Mouse (Mus musculus) forebrain, embryonic 14.5 days (tissue): Measurements from ENCODE around the gene Rplp0. TPM values are rescaled to one million over a fixed set of nuclear protein-coding genes. Genes with fewer than 3 reads are reported as not detected.
"Not testable (repeated sequence)": the region's sequence is repeated elsewhere in the genome, so short reads cannot be mapped to it uniquely, and the experiment has no call there.

Experiments
- ATAC-seq: fragments of 200-750 bp; cut with Nextera tagmentation; 2 replicates; pipeline ENCODE4 v1.8.0; 2017; ENCODE audit warnings: mild to moderate bottlenecking, moderate library complexity
- DNase-seq: peaks from one replicate; pipeline ENCODE4 v3.0.0-alpha.2; 2015; ENCODE audit warnings: low spot score
- H3K27ac ChIP-seq: fragments of 300-500 bp; sonication (generic); 2 replicates; pipeline ENCODE4 v1.5.1; 2014; ENCODE audit warnings: low read depth, mild to moderate bottlenecking, control low read depth, low read length, moderate library complexity
- H3K27me3 ChIP-seq: fragments of 300-500 bp; sonication (generic); replicated peaks from 2 replicates; pipeline ENCODE4 v1.6.1; 2014; ENCODE audit warnings: low read length, control low read depth, mixed read lengths; ENCODE audit not compliant: control insufficient read depth, insufficient read depth
- H3K36me3 ChIP-seq: fragments of 300-500 bp; sonication (generic); 2 replicates; pipeline ENCODE4 v1.6.1; 2014; ENCODE audit warnings: low read length, control low read depth; ENCODE audit not compliant: control insufficient read depth, insufficient read depth
- H3K4me1 ChIP-seq: fragments of 300-500 bp; sonication (generic); 2 replicates; pipeline ENCODE4 v1.6.1; 2014; ENCODE audit warnings: antibody characterized with exemption, low read length, control low read depth; ENCODE audit not compliant: control insufficient read depth, insufficient read depth
- H3K4me2 ChIP-seq: fragments of 300-500 bp; sonication (generic); 2 replicates; pipeline ENCODE4 v1.6.1; 2014; ENCODE audit warnings: mild to moderate bottlenecking, control low read depth, low read length
- H3K4me3 ChIP-seq: fragments of 300-500 bp; sonication (generic); 2 replicates; pipeline ENCODE4 v1.5.1; 2014; ENCODE audit warnings: low read depth, low read length, control low read depth
- H3K9ac ChIP-seq: fragments of 300-500 bp; sonication (generic); 2 replicates; pipeline ENCODE4 v1.6.1; 2014; ENCODE audit warnings: mild to moderate bottlenecking, low read length, control low read depth, moderate library complexity
- H3K9me3 ChIP-seq: fragments of 300-500 bp; sonication (generic); replicated peaks from 2 replicates; pipeline ENCODE4 v1.6.1; 2016; ENCODE audit warnings: low read length, control low read depth, mixed read lengths; ENCODE audit not compliant: control insufficient read depth
- WGBS: fragments of 180-500 bp; shearing (Covaris S2); extraction: QIAGEN DNeasy Blood & Tissue Kit; methylation state at CpG from one replicate; pipeline ENCODE4 v1.1.7; 2014; 5-methylcytosine and 5-hydroxymethylcytosine counted together
- polyA plus RNA-seq: library from polyadenylated mRNA; unstranded; fragments of >200 nt; fragmentation: Nextera tagmentation; extraction: Ambion mirVana; gene quantifications from 2 replicates; pipeline ENCODE4 v1.2.1, GENCODE M21; 2014

Rplp0 gene
- polyA plus RNA-seq, 1 experiment from 2014 or later: 1,434 TPM

DNA sequence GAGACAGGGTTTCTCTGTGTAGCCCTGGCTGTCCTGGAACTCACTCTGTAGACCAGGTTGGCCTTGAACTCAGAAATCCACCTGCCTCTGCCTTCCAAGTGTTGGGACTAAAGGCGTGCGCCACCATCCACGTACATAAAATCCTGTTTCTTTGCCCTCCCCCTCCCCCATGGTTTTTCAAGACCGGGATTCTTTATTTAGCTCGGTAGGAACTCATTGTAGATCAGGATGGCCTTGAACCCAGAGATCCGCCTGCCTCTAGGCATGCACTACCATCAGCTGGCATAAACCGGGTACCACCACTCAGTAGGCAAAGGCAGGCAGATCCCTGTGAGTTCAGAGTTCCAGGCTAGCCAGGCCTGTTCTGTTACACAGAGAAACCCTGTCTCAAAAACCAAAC is 42.4 kb upstream of the Rplp0 start:
- no peaks in the 10 kb centered on the region for H3K36me3 ChIP-seq

DNA sequence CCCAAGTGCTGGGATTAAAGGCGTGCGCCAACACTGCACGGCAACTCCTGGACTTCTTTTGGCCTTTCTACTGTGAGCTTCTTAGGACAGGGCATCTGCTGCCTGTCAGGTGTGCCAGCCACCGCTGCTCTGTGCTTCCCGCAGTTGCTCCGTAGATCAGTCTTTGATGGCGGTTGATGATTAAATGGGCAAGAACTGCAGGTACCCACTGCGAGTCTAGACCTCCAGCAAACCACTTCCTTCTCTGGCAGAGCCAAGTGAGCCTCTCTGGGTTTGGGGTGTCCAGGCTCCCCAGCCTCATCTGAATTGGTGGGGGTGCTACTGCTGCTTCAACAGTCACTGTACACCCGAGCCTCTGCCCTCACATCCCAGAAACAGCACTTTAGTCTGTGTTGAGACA is 41.8 kb upstream of the Rplp0 start:
- Histone ChIP-seq H3K27ac (no peak overlapping the region), H3K36me3 (no peaks in the 10 kb centered on the region), H3K4me1 (peaks cover 9% of the 10 kb centered on the region), H3K9ac (no peak overlapping the region), H3K4me2 (no peak overlapping the region), H3K9me3 (no peaks in the 10 kb centered on the region), H3K27me3 (no peaks in the 10 kb centered on the region), H3K4me3 (no peak overlapping the region)
- ATAC-seq (no peak), DNase-seq (no peak)
- WGBS: 94% methylated on average over 9 of the region's 9 CpGs

More for the DNA sequence above, 42.4 kb upstream of the Rplp0 start:
- peaks cover 9% of the 10 kb centered on the region for H3K4me1 ChIP-seq
- no peaks in the 10 kb centered on the region for H3K9me3 ChIP-seq
- DNase-seq (no peak), ATAC-seq (no peak)
- H3K27ac ChIP-seq: no peak overlapping the region
- no peak overlapping the region for H3K9ac ChIP-seq
- no peaks in the 10 kb centered on the region for H3K27me3 ChIP-seq
- no peak overlapping the region for H3K4me3 ChIP-seq
- 91% methylated on average over 7 of the region's 7 CpGs for WGBS
- no peak overlapping the region for H3K4me2 ChIP-seq

GRCm38 (mm10) chr5:115518214-115518613 is 41.1 kb upstream of the Rplp0 start:
- WGBS: 94% methylated on average over 8 of the region's 8 CpGs

DNA sequence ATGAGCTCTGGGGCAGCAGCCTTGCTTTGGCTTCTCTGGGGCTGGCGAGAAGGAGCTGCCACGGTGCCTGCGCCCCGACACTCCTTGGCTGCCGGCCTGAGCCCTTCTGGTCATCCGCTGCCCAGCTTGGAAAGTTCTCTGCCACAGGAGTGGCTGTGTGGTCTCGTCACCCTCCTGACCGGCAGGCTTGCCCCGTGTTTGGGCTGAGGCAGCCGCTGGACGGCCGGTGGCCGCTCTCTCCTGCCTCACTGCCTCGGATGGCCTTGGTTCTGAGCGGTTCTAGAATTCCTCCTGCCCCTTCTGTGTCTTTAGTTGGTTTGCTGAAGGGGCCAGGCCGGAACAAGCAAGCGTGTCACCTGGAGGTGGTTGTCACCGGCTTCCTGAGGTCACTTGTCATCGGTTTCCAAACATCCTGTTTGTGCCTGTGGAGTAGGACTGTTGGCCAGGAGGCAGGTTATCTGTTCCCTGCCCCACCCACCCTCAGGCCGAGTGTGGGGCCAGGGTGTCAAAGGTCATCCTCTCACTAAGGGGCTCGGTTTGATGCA is 38.9 kb upstream of the Rplp0 start:
- no peak for DNase-seq
- Histone ChIP-seq H3K4me3 (no peak overlapping the region), H3K4me2 (no peak overlapping the region), H3K36me3 (no peaks in the 10 kb centered on the region), H3K27me3 (no peaks in the 10 kb centered on the region), H3K4me1 (no peaks in the 10 kb centered on the region; the same call in 1 of the 2 replicates), H3K9ac (no peak overlapping the region), H3K9me3 (no peaks in the 10 kb centered on the region), H3K27ac (no peak overlapping the region)
- ATAC-seq: no peak
- 86% methylated on average over 21 of the region's 21 CpGs for WGBS

More at GRCm38 (mm10) chr5:115518214-115518613, 41.1 kb upstream of the Rplp0 start:
- not testable (repeated sequence) for H3K27me3 ChIP-seq, H3K4me1 ChIP-seq, H3K9me3 ChIP-seq, H3K9ac ChIP-seq, DNase-seq, H3K27ac ChIP-seq, H3K4me3 ChIP-seq, ATAC-seq, H3K4me2 ChIP-seq, H3K36me3 ChIP-seq

GRCm38 (mm10) chr5:115521553-115522461 is 37.5 kb upstream of the Rplp0 start:
- no peak overlapping the region for H3K4me3 ChIP-seq
- ATAC-seq (no peak), DNase-seq (no peak)
- no peaks in the 10 kb centered on the region for H3K27me3 ChIP-seq
- no peak overlapping the region for H3K9ac ChIP-seq
- no peaks in the 10 kb centered on the region for H3K9me3 ChIP-seq
- no peaks in the 10 kb centered on the region; the same call in 1 of the 2 replicates for H3K4me1 ChIP-seq
- H3K36me3 ChIP-seq: no peaks in the 10 kb centered on the region
- peak overlapping the region; percentile 33; the same call in 1 of the 2 replicates for H3K27ac ChIP-seq
- no peak overlapping the region for H3K4me2 ChIP-seq
- 83% methylated on average over 21 of the region's 21 CpGs for WGBS

GRCm38 (mm10) chr5:115522531-115522930 is 36.7 kb upstream of the Rplp0 start:
- 88% methylated on average over 4 of the region's 4 CpGs for WGBS
- Histone ChIP-seq H3K27me3 (no peaks in the 10 kb centered on the region), H3K9me3 (no peaks in the 10 kb centered on the region), H3K9ac (no peak overlapping the region), H3K27ac (no peak overlapping the region), H3K4me2 (no peak overlapping the region), H3K36me3 (no peaks in the 10 kb centered on the region), H3K4me3 (no peak overlapping the region), H3K4me1 (no peaks in the 10 kb centered on the region; the same call in 1 of the 2 replicates)
- ATAC-seq (no peak), DNase-seq (no peak)

DNA sequence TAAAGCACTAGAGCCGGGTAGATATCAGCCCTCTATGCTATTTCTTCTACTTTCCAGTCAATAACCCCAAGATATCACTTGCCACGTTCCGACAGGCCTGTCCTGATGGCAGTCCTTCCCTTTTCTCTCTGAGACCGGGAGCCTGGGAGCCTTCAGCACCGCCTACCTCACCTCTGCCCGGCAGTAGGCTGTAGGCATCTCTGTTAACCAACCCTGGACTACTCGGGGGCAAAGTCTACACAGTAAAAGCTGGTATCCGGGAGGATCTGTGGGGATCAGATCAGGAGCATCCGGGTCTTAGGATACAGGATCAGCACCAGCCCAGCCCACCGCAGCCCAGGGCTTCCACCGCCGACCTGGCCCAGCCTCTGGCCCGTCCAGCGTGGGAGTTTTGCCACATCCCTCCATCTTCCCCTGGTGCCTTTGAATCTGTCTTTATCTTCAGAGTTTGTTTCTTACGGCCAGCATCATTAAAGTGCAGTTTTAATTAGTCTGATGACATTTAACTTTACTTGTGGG is 36.2 kb upstream of the Rplp0 start:
- DNase-seq: no peak

DNA sequence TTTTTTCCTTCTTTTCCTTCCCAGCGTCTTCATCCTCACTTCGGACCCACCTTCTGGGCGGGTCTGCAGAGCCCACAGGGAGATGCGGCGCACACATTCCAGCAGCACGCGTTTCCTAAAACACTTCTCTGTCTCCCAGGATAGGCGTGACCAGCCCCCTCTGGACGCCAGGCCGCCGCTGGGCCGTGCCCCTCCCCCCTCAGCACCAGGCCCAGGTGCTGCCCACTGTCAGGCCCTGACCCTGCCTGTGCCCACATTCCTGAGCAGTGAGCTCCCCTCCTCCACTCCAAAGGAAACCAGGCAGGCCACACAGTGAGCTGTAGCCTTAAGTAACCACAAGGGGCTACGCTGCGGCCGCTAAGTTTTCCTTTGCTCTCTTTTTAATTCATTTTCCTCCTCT is 35.3 kb upstream of the Rplp0 start:
- ATAC-seq (no peak), DNase-seq (no peak)
- H3K36me3 ChIP-seq: no peaks in the 10 kb centered on the region
- no peak overlapping the region for H3K4me3 ChIP-seq
- H3K4me1 ChIP-seq: no peaks in the 10 kb centered on the region; the same call in 1 of the 2 replicates
- no peaks in the 10 kb centered on the region for H3K9me3 ChIP-seq
- 9% methylated on average over 15 of the region's 15 CpGs for WGBS
- no peaks in the 10 kb centered on the region for H3K27me3 ChIP-seq
- no peak overlapping the region for H3K9ac ChIP-seq
- H3K27ac ChIP-seq: no peak overlapping the region
- H3K4me2 ChIP-seq: no peak overlapping the region

More for the DNA sequence above, 36.2 kb upstream of the Rplp0 start:
- no peaks in the 10 kb centered on the region; the same call in 1 of the 2 replicates for H3K4me1 ChIP-seq
- H3K9ac ChIP-seq: no peak overlapping the region
- no peak for ATAC-seq
- H3K4me2 ChIP-seq: no peak overlapping the region
- WGBS: 75% methylated on average over 15 of the region's 15 CpGs
- H3K4me3 ChIP-seq: no peak overlapping the region
- H3K9me3 ChIP-seq: no peaks in the 10 kb centered on the region
- no peak overlapping the region for H3K27ac ChIP-seq
- H3K36me3 ChIP-seq: no peaks in the 10 kb centered on the region
- H3K27me3 ChIP-seq: no peaks in the 10 kb centered on the region

GRCm38 (mm10) chr5:115524471-115524870 is 34.8 kb upstream of the Rplp0 start:
- ATAC-seq (no peak), DNase-seq (no peak)
- Histone ChIP-seq H3K4me1 (no peaks in the 10 kb centered on the region; the same call in 1 of the 2 replicates), H3K9ac (no peak overlapping the region), H3K36me3 (no peaks in the 10 kb centered on the region), H3K9me3 (no peaks in the 10 kb centered on the region), H3K4me3 (no peak overlapping the region), H3K27ac (no peak overlapping the region), H3K27me3 (no peaks in the 10 kb centered on the region), H3K4me2 (no peak overlapping the region)
- 57% methylated on average over 12 of the region's 12 CpGs for WGBS
